ENCODE assay signal across 8 mouse cellular contexts in the genomic region with DNA sequence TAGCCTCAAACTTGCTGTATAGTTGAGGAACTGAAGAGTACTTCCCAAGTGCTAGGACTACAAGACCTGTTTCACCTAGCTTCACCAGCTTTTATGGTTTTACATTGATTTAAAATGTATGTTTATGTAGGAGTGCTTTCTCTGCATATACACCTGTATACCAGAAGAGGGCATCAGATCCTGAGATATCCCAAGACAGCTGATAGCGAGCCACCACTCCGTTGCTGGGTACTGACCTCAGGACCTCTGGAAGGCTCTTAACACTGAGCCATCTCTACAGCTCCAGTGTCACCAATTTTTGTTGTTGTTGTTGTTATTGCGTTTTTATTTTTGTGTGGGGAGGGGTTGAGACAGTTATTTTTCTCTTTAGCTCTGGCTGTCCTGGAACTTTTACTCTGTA. TPM values are rescaled to one million over a fixed set of nuclear protein-coding genes. Genes with fewer than 3 reads are reported as not detected.
DNase-seq lines count a peak whose midpoint lies in the region; ATAC-seq and TF ChIP-seq lines count a peak whose summit lies in the region.

No protein-coding gene starts in this region.

- no peak for TF ChIP-seq POLR2A in cortical plate, adult 2 months (IDR thresholded peaks at IDR 0.05; ENCODE audit: extremely low read depth, insufficient read depth, low read length)

- intact Hi-C loops in heart, postnatal 36 days (cut with DNase I), result loop anchor here (1.0 kb wide), 1 partner anchor 431 kb away; no protein-coding TSS in a partner anchor

- H3K9me3 ChIP-seq in neural tube, embryonic 15.5 days (replicated peaks), result no peaks in the 10 kb centered on the region

- H3K27ac ChIP-seq in cortical plate, adult 2 months (ENCODE audit: insufficient read depth, low read length), result no peak overlapping the region
- H3K27ac ChIP-seq in neural tube, embryonic 15.5 days (replicated peaks), result no peak overlapping the region

- peaks cover 4% of the 10 kb centered on the region; the same call in 1 of the 2 replicates for H3K27me3 ChIP-seq in neural tube, embryonic 15.5 days (replicated peaks)

- no peaks in the 10 kb centered on the region for H3K4me1 ChIP-seq in cortical plate, adult 2 months (ENCODE audit: control insufficient read depth, insufficient read depth, low read length)
- H3K4me1 ChIP-seq in neural tube, embryonic 15.5 days, result peaks cover 3% of the 10 kb centered on the region; the same call in 1 of the 2 replicates

- peak; percentile 41 for TF ChIP-seq CTCF in cortical plate, adult 2 months (IDR thresholded peaks at IDR 0.05; ENCODE audit: extremely low read depth, insufficient read depth, low read length)

- H3K9ac ChIP-seq in neural tube, embryonic 15.5 days (replicated peaks), result no peak overlapping the region

- no peaks in the 10 kb centered on the region for H3K36me3 ChIP-seq in neural tube, embryonic 15.5 days

- DNase-seq in embryo, embryonic 10 days (ENCODE audit: low spot score), result peak; percentile 46
- no peak for DNase-seq in embryo, embryonic 9.5 days (ENCODE audit: extremely low spot score)
- peak; percentile 53 for DNase-seq in lung, postnatal 36 days
- no peak for DNase-seq in lung, postnatal 25 days (ENCODE audit: low spot score)
- no peak for DNase-seq in heart, postnatal 36 days
- no peak for DNase-seq in cerebellum, adult 18-20 months

- no peak overlapping the region for H3K4me2 ChIP-seq in neural tube, embryonic 15.5 days

- 3% methylated on average over 3 of the region's 3 CpGs for WGBS in neural tube, embryonic 15.5 days

- no peak overlapping the region for H3K4me3 ChIP-seq in cortical plate, adult 2 months (ENCODE audit: insufficient read depth, low read length)
- no peak overlapping the region for H3K4me3 ChIP-seq in neural tube, embryonic 15.5 days (replicated peaks)

- peak; percentile 57; the same call in 1 of the 2 replicates for ATAC-seq in neural tube, embryonic 15.5 days (ENCODE audit: low FRiP score)

RNA-seq across cellular contexts. Expression of gene Ddx3x, which starts 55.9 kb away (rescaled TPM):
- 74.9 and 79.5 TPM in 2 replicates for polyA plus RNA-seq in cortical plate, adult 2 months (2012; rRNA removed)
- polyA plus RNA-seq in neural tube, embryonic 15.5 days (2015; fragmentation: Nextera tagmentation; extraction: Ambion mirVana), result 85.8 and 102 TPM in 2 replicates
- total RNA-seq in heart, postnatal 36 days (2021), result 100 to 1,000 TPM; 112 to 209 TPM

Comparison
In these comparisons a context has a peak if more than half of its experiments do, and no peak if none do; other contexts are left out.
1. DNase-seq: peak in embryo, embryonic 10 days (single experiment) and lung, postnatal 36 days (single experiment); none in embryo, embryonic 9.5 days (single experiment), lung, postnatal 25 days (single experiment), heart, postnatal 36 days (0 of 2) and cerebellum, adult 18-20 months (0 of 2).